Mouse (Mus musculus) liver, embryonic 13.5 days (tissue): Measurements from ENCODE around the gene Nanos1. TPM values are rescaled to one million over a fixed set of nuclear protein-coding genes. Genes with fewer than 3 reads are reported as not detected.

Experiments
- ATAC-seq: fragments of 200-750 bp; cut with Nextera tagmentation; 2 replicates; pipeline ENCODE4 v1.8.0; 2017; ENCODE audit warnings: low read depth, mild to moderate bottlenecking, moderate number of reproducible peaks, moderate library complexity
- DNase-seq: peaks from one replicate; pipeline ENCODE4 v3.0.0; 2022
- H3K27ac ChIP-seq: fragments of 300-500 bp; sonication (generic); 2 replicates; pipeline ENCODE4 v1.5.1; 2015; ENCODE audit warnings: moderate library complexity, mild to moderate bottlenecking, inconsistent platforms
- H3K27me3 ChIP-seq: fragments of 300-500 bp; sonication (generic); 2 replicates; pipeline ENCODE4 v1.6.1; 2015; ENCODE audit warnings: mild to moderate bottlenecking, inconsistent platforms
- H3K36me3 ChIP-seq: fragments of 300-500 bp; sonication (generic); 2 replicates; pipeline ENCODE4 v1.6.1; 2015; ENCODE audit warnings: mild to moderate bottlenecking, inconsistent platforms
- H3K4me1 ChIP-seq: fragments of 300-500 bp; sonication (generic); replicated peaks from 2 replicates; pipeline ENCODE4 v1.6.1; 2015; ENCODE audit warnings: inconsistent platforms
- H3K4me2 ChIP-seq: fragments of 300-500 bp; sonication (generic); 2 replicates; pipeline ENCODE4 v1.6.1; 2015; ENCODE audit warnings: inconsistent platforms, mild to moderate bottlenecking, moderate library complexity
- H3K4me3 ChIP-seq: fragments of 300-500 bp; sonication (generic); replicated peaks from 2 replicates; pipeline ENCODE4 v1.5.1; 2015; ENCODE audit warnings: mild to moderate bottlenecking, inconsistent platforms
- H3K9ac ChIP-seq: fragments of 300-500 bp; sonication (generic); 2 replicates; pipeline ENCODE4 v1.6.1; 2015; ENCODE audit warnings: mild to moderate bottlenecking, inconsistent platforms
- H3K9me3 ChIP-seq: fragments of 300-500 bp; sonication (generic); replicated peaks from 2 replicates; pipeline ENCODE4 v1.6.1; 2016; ENCODE audit warnings: inconsistent platforms
- WGBS: fragments of 180-500 bp; shearing (Covaris S2); methylation state at CpG from one replicate; pipeline ENCODE4 v1.1.7; 2015; ENCODE audit not compliant: insufficient replicate concordance; 5-methylcytosine and 5-hydroxymethylcytosine counted together
- polyA plus RNA-seq: library from polyadenylated mRNA; unstranded; fragments of >200 nt; fragmentation: Nextera tagmentation; extraction: Ambion mirVana; gene quantifications from 2 replicates; pipeline ENCODE4 v1.2.1, GENCODE M21; 2015

Gene Nanos1
- 0.91 and 1.1 TPM in 2 replicates for polyA plus RNA-seq

GRCm38 (mm10) chr19:60755438-60756191 lies at the start of gene Nanos1:
Nanos1 (plus strand) TSS chr19:60755987.
- peak within 1 kb of the TSS; percentile 100 for H3K4me2 ChIP-seq
- H3K27ac ChIP-seq, result peak within 1 kb of the TSS; percentile 68
- no peaks in the 10 kb centered on the region for H3K9me3 ChIP-seq
- DNase-seq (peak; percentile 85), ATAC-seq (peak; percentile 92)
- under 1% methylated on average over 57 of the region's 58 CpGs for WGBS
- peaks cover 12% of the 10 kb centered on the region for H3K36me3 ChIP-seq
- peaks cover 46% of the 10 kb centered on the region for H3K27me3 ChIP-seq
- H3K4me1 ChIP-seq, result peaks cover 33% of the 10 kb centered on the region
- peak within 1 kb of the TSS; percentile 83 for H3K9ac ChIP-seq
- H3K4me3 ChIP-seq, result peak within 1 kb of the TSS; percentile 80

- H3K27me3 ChIP-seq, result no peaks in the 10 kb centered on the region
- 0 out of 2 replicates have a peak overlapping the region, but pooled peaks have one; percentile 23 for H3K9ac ChIP-seq
- H3K9me3 ChIP-seq, result no peaks in the 10 kb centered on the region
- no peaks in the 10 kb centered on the region for H3K36me3 ChIP-seq
- peak overlapping the region; percentile 79 for H3K27ac ChIP-seq
- ATAC-seq, result peak; percentile 98
- DNase-seq, result peak; percentile 28
- no peak overlapping the region for H3K4me3 ChIP-seq
- 49% methylated on average over 4 of the region's 4 CpGs for WGBS
- H3K4me1 ChIP-seq, result peaks cover 36% of the 10 kb centered on the region
- peak overlapping the region; percentile 45 for H3K4me2 ChIP-seq
Observed at GRCm38 (mm10) chr19:60709193-60709900, 46.4 kb upstream of the Nanos1 start.

GRCm38 (mm10) chr19:60710196-60710595 lies 45.6 kb upstream of the Nanos1 start:
- H3K4me3 ChIP-seq, result no peak overlapping the region
- no peak for ATAC-seq
- H3K9ac ChIP-seq, result no peak overlapping the region
- 26% methylated on average over 3 of the region's 3 CpGs for WGBS
- no peaks in the 10 kb centered on the region for H3K27me3 ChIP-seq
- H3K9me3 ChIP-seq, result no peaks in the 10 kb centered on the region
- no peaks in the 10 kb centered on the region for H3K36me3 ChIP-seq
- peak overlapping the region; percentile 51 for H3K27ac ChIP-seq
- DNase-seq, result no peak
- H3K4me2 ChIP-seq, result peak overlapping the region; percentile 45; the same call in 1 of the 2 replicates
- peaks cover 36% of the 10 kb centered on the region for H3K4me1 ChIP-seq

GRCm38 (mm10) chr19:60712577-60712976 lies 43.2 kb upstream of the Nanos1 start:
- DNase-seq, result no peak
- Histone ChIP-seq H3K36me3 (no peaks in the 10 kb centered on the region), H3K4me1 (peaks cover 27% of the 10 kb centered on the region), H3K27me3 (no peaks in the 10 kb centered on the region), H3K9ac (no peak overlapping the region), H3K27ac (no peak overlapping the region), H3K4me2 (no peak overlapping the region), H3K9me3 (no peaks in the 10 kb centered on the region), H3K4me3 (no peak overlapping the region)
- ATAC-seq, result no peak
- 63% methylated on average over 2 of the region's 2 CpGs for WGBS

- H3K4me2 ChIP-seq, result no peak overlapping the region
- H3K9me3 ChIP-seq, result no peaks in the 10 kb centered on the region
- no peak overlapping the region for H3K4me3 ChIP-seq
- H3K27ac ChIP-seq, result no peak overlapping the region
- no peaks in the 10 kb centered on the region for H3K36me3 ChIP-seq
- ATAC-seq, result no peak
- H3K9ac ChIP-seq, result no peak overlapping the region
- no peak for DNase-seq
- 0 out of 2 replicates have a peak, but pooled peaks cover 2% of the 10 kb centered on the region for H3K27me3 ChIP-seq
- 84% methylated on average over 2 of the region's 2 CpGs for WGBS
- H3K4me1 ChIP-seq, result no peaks in the 10 kb centered on the region
Observed at GRCm38 (mm10) chr19:60716381-60716780, 39.4 kb upstream of the Nanos1 start.

- Histone ChIP-seq H3K4me2 (no peak overlapping the region), H3K9me3 (no peaks in the 10 kb centered on the region), H3K9ac (no peak overlapping the region), H3K4me1 (peaks cover 13% of the 10 kb centered on the region), H3K27me3 (peaks cover 9% of the 10 kb centered on the region), H3K27ac (no peak overlapping the region), H3K36me3 (no peaks in the 10 kb centered on the region), H3K4me3 (no peak overlapping the region)
- ATAC-seq (peak; percentile 70), DNase-seq (peak; percentile 42)
- 40% methylated on average over 2 of the region's 2 CpGs for WGBS
Observed at GRCm38 (mm10) chr19:60730281-60730852, 25.4 kb upstream of the Nanos1 start.

GRCm38 (mm10) chr19:60731299-60731698 lies 24.5 kb upstream of the Nanos1 start:
- H3K9me3 ChIP-seq, result no peaks in the 10 kb centered on the region
- H3K36me3 ChIP-seq, result no peaks in the 10 kb centered on the region
- 54% methylated on average over 1 of the region's 1 CpGs for WGBS
- H3K4me3 ChIP-seq, result no peak overlapping the region
- no peak overlapping the region for H3K4me2 ChIP-seq
- ATAC-seq, result peak; percentile 53
- no peak overlapping the region for H3K27ac ChIP-seq
- H3K27me3 ChIP-seq, result peaks cover 9% of the 10 kb centered on the region
- H3K4me1 ChIP-seq, result peaks cover 13% of the 10 kb centered on the region
- no peak overlapping the region for H3K9ac ChIP-seq
- DNase-seq, result no peak

- 67% methylated on average over 1 of the region's 1 CpGs for WGBS
Observed at GRCm38 (mm10) chr19:60731966-60732365, 23.8 kb upstream of the Nanos1 start.

GRCm38 (mm10) chr19:60740560-60740959 lies 15.2 kb upstream of the Nanos1 start:
- no peaks in the 10 kb centered on the region for H3K9me3 ChIP-seq
- H3K4me1 ChIP-seq, result peaks cover 23% of the 10 kb centered on the region
- no peaks in the 10 kb centered on the region for H3K36me3 ChIP-seq
- ATAC-seq (no peak), DNase-seq (no peak)
- no peaks in the 10 kb centered on the region for H3K27me3 ChIP-seq
- no peak overlapping the region for H3K4me3 ChIP-seq
- no peak overlapping the region for H3K27ac ChIP-seq
- H3K4me2 ChIP-seq, result no peak overlapping the region
- no peak overlapping the region for H3K9ac ChIP-seq
- 22% methylated on average over 1 of the region's 1 CpGs for WGBS

More at GRCm38 (mm10) chr19:60731966-60732365, 23.8 kb upstream of the Nanos1 start:
- peaks cover 13% of the 10 kb centered on the region for H3K4me1 ChIP-seq
- H3K4me2 ChIP-seq, result no peak overlapping the region
- no peaks in the 10 kb centered on the region for H3K36me3 ChIP-seq
- no peak overlapping the region for H3K27ac ChIP-seq
- peaks cover 9% of the 10 kb centered on the region for H3K27me3 ChIP-seq
- DNase-seq (no peak), ATAC-seq (no peak)
- H3K9me3 ChIP-seq, result no peaks in the 10 kb centered on the region
- H3K9ac ChIP-seq, result no peak overlapping the region
- no peak overlapping the region for H3K4me3 ChIP-seq

GRCm38 (mm10) chr19:60743767-60744547 lies 11.8 kb upstream of the Nanos1 start:
- Histone ChIP-seq H3K27me3 (no peaks in the 10 kb centered on the region), H3K4me1 (peaks cover 23% of the 10 kb centered on the region), H3K4me3 (no peak overlapping the region), H3K9me3 (no peaks in the 10 kb centered on the region), H3K36me3 (no peaks in the 10 kb centered on the region), H3K4me2 (peak overlapping the region; percentile 13), H3K9ac (0 out of 2 replicates have a peak overlapping the region, but pooled peaks have one; percentile 28), H3K27ac (peak overlapping the region; percentile 53)
- whole genome bisulfite sequencing, result 39% methylated on average over 5 of the region's 5 CpGs
- peak; percentile 69 for DNase-seq
- peak; percentile 99 for ATAC-seq
